Mouse (Mus musculus) heart, postnatal 14 days (tissue): ENCODE measurements around the gene Inpp5e. TPM values are rescaled to one million over a fixed set of nuclear protein-coding genes. Genes with fewer than 3 reads are reported as not detected.

Experiments
- total RNA-seq, 2 experiments: library from RNA; stranded (reverse); gene quantifications; 2 replicates each; pipeline ENCODE4 v1.2.3; 2021

Inpp5e gene
- total RNA-seq, 2 experiments from 2014 or later, result 15.6 to 15.9 TPM

Other genes with a start within 250 kb of the Inpp5e start
- not detected for gene Lhx3, start 200.9 kb downstream of the Inpp5e start, total RNA-seq
- 10 to 100 TPM; 13.8 to 16.1 TPM for gene Qsox2, start 171.7 kb downstream of the Inpp5e start, total RNA-seq
- under 1 TPM; 0.10 to 0.17 TPM for gene Ccdc187, start 114.6 kb downstream of the Inpp5e start, total RNA-seq
- 100 to 1,000 TPM; 200 to 237 TPM for gene Gpsm1, start 93.7 kb downstream of the Inpp5e start, total RNA-seq
- gene Dnlz, start 57.1 kb downstream of the Inpp5e start, total RNA-seq, result 10 to 100 TPM; 15.5 to 16.3 TPM
- gene Card9, start 48.3 kb downstream of the Inpp5e start, total RNA-seq, result 1 to 10 TPM; 1.3 to 1.5 TPM
- 10 to 100 TPM; 11.8 to 13.3 TPM for gene Snapc4, start 28.6 kb downstream of the Inpp5e start, total RNA-seq
- 10 to 100 TPM; 55.4 to 58.6 TPM for gene Entr1, start 19.9 kb downstream of the Inpp5e start, total RNA-seq
- gene Pmpca, start 19.9 kb downstream of the Inpp5e start, total RNA-seq, result 100 to 1,000 TPM; 118 to 121 TPM
- 10 to 100 TPM; 37.4 to 40.5 TPM for gene Sec16a, start 36.0 kb upstream of the Inpp5e start, total RNA-seq
- 10 to 100 TPM; 43.8 to 49.4 TPM for gene Notch1, start 107.5 kb upstream of the Inpp5e start, total RNA-seq
- gene Egfl7, start 170.8 kb upstream of the Inpp5e start, total RNA-seq, result 100 to 1,000 TPM; 224 to 237 TPM
- not detected for gene Gm20532, start 177.4 kb upstream of the Inpp5e start, total RNA-seq
- gene Agpat2, start 195.2 kb upstream of the Inpp5e start, total RNA-seq, result 10 to 100 TPM; 47.8 to 51.8 TPM
- 10 to 100 TPM; 15.4 to 17.0 TPM for gene Fam69b, start 219.3 kb upstream of the Inpp5e start, total RNA-seq